Mouse (Mus musculus) liver, adult 2 months (tissue): Measurements from ENCODE around the gene Cmip.

ENCODE experiments used
- CTCF ChIP-seq: fragments of 200-500 bp; IDR thresholded peaks from 2 replicates; pipeline ENCODE4 v1.5.1; 2011; ENCODE audit warnings: low read depth, low read length, control low read depth
- POLR2A ChIP-seq: fragments of 200-500 bp; IDR thresholded peaks from 2 replicates; pipeline ENCODE4 v1.6.1; 2011; ENCODE audit warnings: low read length, control low read depth; ENCODE audit not compliant: insufficient read depth; ENCODE audit errors: extremely low read depth

DNA sequence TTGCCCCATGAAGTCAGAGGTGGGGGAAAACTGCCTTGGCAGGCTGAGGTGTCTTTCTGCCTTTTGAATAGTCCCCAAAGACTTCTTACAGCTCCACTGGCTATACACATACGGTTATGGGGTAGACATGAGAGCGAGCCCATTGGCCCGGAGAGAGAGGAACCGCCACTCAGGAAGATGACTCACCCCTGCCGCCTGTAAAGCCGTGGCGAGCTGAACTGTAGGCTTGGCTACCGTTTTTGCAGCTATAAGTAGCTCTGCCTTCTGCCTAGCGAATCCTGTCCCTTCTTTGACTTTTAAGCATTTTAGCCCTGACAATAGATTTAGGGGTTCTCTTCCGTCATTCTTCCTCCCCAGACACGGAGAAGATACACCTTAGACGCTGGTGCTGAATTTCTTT is 47.7 kb upstream of the Cmip start:
- TF ChIP-seq POLR2A (no peak), CTCF (no peak)
